Mouse (Mus musculus): Measurements from ENCODE around the gene Pimreg.

Gene Pimreg

GRCm38 (mm10) chr11:72041768-72042607 lies at the start of gene Pimreg:
TSS of gene Pimreg (plus strand) at chr11:72042032.
- peak; percentile 94 for DNase-seq

DNA sequence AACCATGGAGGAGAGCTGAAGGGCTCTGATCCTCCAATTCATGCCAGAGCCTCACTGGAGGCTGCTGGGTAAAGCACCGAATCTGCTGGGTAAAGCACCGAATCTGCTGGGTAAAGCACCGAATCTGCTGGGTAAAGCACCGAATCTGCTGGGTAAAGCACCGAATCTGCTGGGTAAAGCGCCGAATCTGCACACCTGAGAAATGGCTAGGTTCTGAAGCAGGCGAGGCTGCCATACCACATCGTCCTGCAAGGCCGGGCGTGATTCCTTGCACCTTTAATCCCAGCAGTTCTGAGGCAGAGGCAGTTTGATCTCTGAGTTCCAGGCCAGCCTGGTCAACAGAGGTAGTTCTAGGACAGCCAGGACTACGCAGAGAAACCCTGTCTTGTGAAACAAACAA lies 49.4 kb upstream of the Pimreg start:
- DNase-seq, result no peak

- peak; percentile 35 for DNase-seq
Observed at GRCm38 (mm10) chr11:71995968-71996511, 45.8 kb upstream of the Pimreg start.

DNA sequence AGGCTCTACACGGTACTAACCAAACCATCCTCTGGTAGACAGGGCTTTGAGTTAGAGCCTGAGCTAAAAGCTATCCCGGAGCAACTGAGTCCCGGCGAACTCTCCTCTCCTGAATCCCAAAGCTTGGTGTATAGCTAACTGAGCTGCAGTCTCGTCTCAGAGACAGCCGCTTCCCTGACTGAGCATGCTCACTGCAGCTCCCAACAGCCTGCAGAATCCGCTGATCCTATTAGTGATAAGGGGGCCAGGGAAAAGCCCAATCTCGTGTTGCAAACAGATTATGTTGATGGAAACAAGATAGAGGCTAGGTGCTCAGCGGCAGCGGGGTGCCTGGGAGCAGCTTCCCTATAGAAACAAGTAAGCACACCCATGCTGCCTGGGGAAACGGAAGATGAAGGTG lies 45.0 kb upstream of the Pimreg start:
- DNase-seq, result no peak

- no peak for DNase-seq
Observed at GRCm38 (mm10) chr11:72000194-72000593, 41.6 kb upstream of the Pimreg start.

GRCm38 (mm10) chr11:72002138-72002853 lies 39.5 kb upstream of the Pimreg start:
- DNase-seq, result peak; percentile 57

DNA sequence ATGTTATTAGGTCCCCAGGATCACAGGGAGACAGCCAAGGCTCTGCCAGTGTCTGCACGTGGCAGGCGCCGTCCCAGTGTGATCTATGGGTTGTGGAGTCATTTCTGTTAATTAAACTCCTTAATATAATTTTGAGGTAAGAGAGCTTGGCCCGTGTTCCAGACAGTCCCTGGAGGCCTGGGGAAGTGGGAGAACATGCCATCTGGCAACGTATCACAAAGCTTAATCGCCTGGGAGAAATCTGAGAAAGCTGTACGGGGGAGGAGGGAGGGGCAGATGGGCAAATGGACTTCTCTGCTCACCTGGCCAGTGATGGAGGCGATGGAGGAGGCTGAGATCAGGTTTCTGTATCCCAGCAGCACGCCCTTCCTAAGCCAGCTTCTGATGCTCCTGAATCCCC lies 38.7 kb upstream of the Pimreg start:
- DNase-seq, result no peak

DNA sequence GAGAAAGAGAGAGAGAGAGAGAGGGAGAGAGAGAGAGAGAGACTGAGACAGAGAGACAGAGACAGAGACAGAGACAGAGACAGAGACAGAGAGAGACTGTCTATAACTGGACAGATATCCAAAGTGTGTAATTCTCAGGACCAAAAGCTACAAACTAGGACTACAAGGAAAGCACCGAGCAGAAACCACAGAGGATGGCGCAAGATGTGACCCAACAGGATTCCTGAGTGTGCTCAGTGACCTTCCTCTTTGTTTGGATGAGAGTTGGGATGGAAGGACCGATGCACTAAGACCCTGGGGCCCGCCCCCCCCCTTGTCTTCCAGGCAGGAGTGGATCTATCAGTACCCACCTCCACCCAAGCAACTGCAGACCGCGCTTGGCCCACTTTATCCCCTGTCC lies 36.3 kb upstream of the Pimreg start:
- no peak for DNase-seq

GRCm38 (mm10) chr11:72010367-72010766 lies 31.5 kb upstream of the Pimreg start:
- no peak for DNase-seq

GRCm38 (mm10) chr11:72010940-72011722 lies 30.7 kb upstream of the Pimreg start:
- DNase-seq, result no peak

DNA sequence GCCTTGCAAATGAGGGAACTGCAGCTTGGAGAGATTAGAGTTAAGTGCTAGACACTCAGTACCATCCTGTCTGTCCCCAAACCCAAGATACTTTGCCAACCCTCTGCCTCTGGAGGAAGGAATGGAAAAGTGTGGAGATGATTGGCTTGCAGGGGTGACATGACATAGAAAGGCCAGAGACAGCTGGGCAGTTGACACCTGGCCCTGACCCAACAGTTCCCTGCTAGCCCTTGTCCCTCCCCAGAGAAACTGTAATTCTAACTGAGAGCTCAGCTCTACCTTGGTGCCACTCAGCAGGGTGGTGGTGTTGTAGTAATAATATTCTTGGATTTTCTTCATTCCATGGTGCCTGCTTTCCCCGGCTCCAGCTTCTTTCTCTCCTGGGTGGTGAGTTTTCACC lies 29.9 kb upstream of the Pimreg start:
- DNase-seq, result no peak

DNA sequence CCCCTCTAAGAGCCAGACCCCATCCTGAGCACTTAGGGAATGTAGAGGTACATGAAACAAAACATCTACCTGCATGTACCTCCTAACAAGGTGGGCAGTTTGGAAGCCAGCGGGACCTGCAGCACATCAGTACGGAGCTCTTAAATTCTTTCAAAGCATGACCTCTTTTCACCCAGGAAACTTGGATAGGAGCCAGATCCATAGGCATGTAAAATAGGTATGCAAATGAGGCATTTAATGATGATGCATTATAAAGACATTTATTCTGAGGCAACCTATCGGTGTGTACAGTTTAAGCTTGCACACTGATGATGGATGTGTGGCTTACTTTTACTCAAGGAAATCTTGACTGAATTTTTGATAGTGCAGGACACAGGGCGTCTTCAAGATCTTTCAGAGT lies 27.2 kb upstream of the Pimreg start:
- no peak for DNase-seq

- DNase-seq, result no peak
Observed at GRCm38 (mm10) chr11:72016518-72017252, 25.1 kb upstream of the Pimreg start.

- no peak for DNase-seq
Observed at GRCm38 (mm10) chr11:72017253-72017601, 24.6 kb upstream of the Pimreg start.

DNA sequence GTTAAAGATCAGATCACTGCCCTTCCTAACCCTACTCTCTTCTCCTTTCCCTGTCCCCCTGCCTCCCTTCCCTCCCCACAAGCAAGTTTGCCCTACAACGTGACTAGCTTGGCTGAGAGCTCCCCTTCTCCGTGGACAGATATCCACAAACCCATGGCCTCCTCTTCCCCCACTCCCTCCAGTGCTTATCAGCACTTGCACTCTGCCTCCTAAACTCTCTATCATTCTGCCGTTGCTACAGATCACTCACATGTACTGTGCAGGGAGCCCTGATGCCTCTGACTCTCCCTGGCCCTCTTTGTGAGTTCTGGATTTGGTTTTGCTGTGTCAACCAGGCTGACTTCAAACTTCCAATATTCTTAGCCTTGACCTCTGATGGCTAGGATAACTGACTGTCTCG lies 20.8 kb upstream of the Pimreg start:
- DNase-seq, result no peak

DNA sequence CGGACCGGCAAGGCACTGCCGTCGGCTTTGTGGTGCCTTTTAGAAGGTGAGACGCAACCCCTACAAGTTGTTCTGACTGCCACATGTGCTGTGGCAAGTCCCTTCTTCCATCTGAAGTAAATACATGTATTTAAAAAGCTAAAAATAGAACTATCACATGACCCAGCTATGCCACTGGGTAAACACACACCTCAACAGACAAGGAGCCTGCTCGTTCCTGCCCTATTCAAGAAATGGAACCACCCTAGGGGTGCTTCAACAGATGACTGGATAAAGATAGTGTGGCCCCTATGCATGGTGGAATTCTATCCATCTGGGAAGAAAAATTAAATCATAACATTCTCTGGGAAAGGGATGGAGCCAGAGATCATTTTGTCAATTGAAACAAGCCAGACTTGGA lies 19.0 kb upstream of the Pimreg start:
- DNase-seq, result no peak

GRCm38 (mm10) chr11:72023581-72023980 lies 18.3 kb upstream of the Pimreg start:
- DNase-seq, result no peak

GRCm38 (mm10) chr11:72024193-72024781 lies 17.5 kb upstream of the Pimreg start:
- DNase-seq, result peak; percentile 68

DNA sequence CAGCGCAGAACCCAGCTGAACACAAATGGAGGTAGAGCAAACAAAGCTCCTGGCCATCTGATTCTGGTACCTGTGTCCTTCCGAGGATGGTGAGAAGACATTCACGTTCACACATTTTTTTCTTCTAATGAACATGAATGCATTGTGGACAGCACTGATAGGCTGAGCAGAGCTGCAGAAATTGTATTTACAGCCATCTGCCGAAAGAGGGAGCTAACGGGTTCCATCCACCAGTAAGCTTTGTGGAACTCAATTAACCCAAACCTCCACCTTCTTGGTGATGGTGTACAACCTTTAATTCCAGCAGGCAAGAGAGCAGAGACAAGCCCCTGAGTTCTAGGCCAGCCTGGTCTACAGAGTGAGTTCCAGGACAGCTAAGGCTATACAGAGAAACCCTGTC lies 16.0 kb upstream of the Pimreg start:
- DNase-seq, result peak; percentile 42

GRCm38 (mm10) chr11:72026516-72026915 lies 15.3 kb upstream of the Pimreg start:
- no peak for DNase-seq

GRCm38 (mm10) chr11:72027836-72028235 lies 14.0 kb upstream of the Pimreg start:
- DNase-seq, result no peak

DNA sequence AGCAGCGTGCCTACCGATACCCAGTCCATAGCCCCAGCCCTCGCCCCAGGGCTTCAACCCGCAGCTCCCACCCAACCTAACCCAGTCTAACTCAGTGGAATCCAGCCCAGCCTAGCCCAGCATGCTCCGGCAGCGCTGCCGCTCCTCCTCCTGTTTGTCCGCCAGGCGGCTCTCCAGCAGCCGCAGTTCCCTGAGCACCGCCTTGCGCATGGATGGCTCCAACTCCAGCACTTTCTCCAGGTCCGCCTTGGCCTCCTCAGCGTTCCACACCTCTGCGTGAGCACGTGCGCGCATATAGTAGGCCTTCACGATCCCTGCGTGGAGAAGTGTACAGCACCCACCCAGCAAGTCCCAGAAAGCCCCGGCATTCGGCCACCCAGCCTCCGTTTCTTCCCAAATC lies 12.7 kb upstream of the Pimreg start:
- DNase-seq, result no peak
